In the genomic region with DNA sequence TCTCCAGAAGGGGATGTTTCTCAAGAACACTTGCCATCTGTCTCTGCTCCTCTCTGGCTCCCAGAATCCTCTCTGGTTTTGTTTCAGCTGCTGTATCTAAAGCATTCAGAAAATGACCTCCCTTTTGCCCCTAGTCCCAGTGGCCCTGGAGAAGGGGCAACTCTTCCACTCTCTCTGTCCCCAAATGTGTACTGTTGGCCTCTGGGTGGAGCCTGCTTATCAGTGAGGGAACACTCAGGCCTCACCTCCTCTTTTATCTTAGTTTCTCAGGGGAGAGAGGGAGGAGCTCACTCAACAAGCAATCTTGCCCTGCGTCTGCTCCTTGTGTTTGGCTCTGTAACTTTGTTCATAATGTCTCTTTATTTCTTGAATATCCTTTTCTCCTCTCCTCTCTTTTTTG, we compare ENCODE assay signal across 15 mouse cellular contexts. TPM values are rescaled to one million over a fixed set of nuclear protein-coding genes. Genes with fewer than 3 reads are reported as not detected.
DNase-seq lines count a peak whose midpoint lies in the region; ATAC-seq and TF ChIP-seq lines count a peak whose summit lies in the region.
"Had no signal": no experiment of that assay in that cellular context is flagged by ENCODE, and none has a peak within 500 bp of the region (broad histone marks: within the 10 kb centered on the region; RNA-seq: fewer than 3 reads in every experiment).

Gene Kel (minus strand): TSS at position 217 of the 400 bp plus-strand sequence.

- H3K9ac ChIP-seq in forebrain, embryonic 11.5 days (ENCODE audit: low read length), result no peak within 1 kb of the TSS
- no peak within 1 kb of the TSS for H3K9ac ChIP-seq in forebrain, embryonic 12.5 days
- H3K9ac ChIP-seq in stomach, embryonic 14.5 days (replicated peaks; ENCODE audit: low read depth, low read length), result no peak within 1 kb of the TSS
- H3K9ac ChIP-seq in stomach, postnatal 0 days (ENCODE audit: low read length), result no peak within 1 kb of the TSS
- peak within 1 kb of the TSS; percentile 92 for H3K9ac ChIP-seq in liver, embryonic 16.5 days (ENCODE audit: low read depth, low read length)
- H3K9ac ChIP-seq: neural tube, embryonic 13.5 days had no signal

- ATAC-seq in forebrain, embryonic 11.5 days (replicated peaks; ENCODE audit: low FRiP score), result no peak
- no peak for ATAC-seq in forebrain, embryonic 12.5 days (ENCODE audit: low FRiP score)
- ATAC-seq in stomach, embryonic 14.5 days (ENCODE audit: insufficient number of reproducible peaks, insufficient read depth, low FRiP score, low read depth), result peak; percentile 75
- ATAC-seq in stomach, postnatal 0 days (ENCODE audit: low FRiP score, low TSS enrichment), result no peak
- ATAC-seq in liver, embryonic 16.5 days (ENCODE audit: low read depth), result peak; percentile 84
- ATAC-seq: forebrain, embryonic 14.5 days; Patski had no signal

- H3K4me1 ChIP-seq in forebrain, embryonic 11.5 days (replicated peaks; ENCODE audit: control insufficient read depth, insufficient read depth, low read length), result no peaks in the 10 kb centered on the region
- no peaks in the 10 kb centered on the region for H3K4me1 ChIP-seq in forebrain, embryonic 12.5 days
- H3K4me1 ChIP-seq in stomach, embryonic 14.5 days (ENCODE audit: control insufficient read depth, insufficient read depth, low read length), result no peaks in the 10 kb centered on the region
- no peaks in the 10 kb centered on the region for H3K4me1 ChIP-seq in stomach, postnatal 0 days (replicated peaks; ENCODE audit: control insufficient read depth, insufficient read depth)
- H3K4me1 ChIP-seq in liver, embryonic 16.5 days (ENCODE audit: control insufficient read depth, low read depth, low read length), result peaks cover 27% of the 10 kb centered on the region
- H3K4me1 ChIP-seq: neural tube, embryonic 13.5 days had no signal

- H3K9me3 ChIP-seq in forebrain, embryonic 11.5 days (ENCODE audit: control insufficient read depth, low read length), result no peaks in the 10 kb centered on the region
- H3K9me3 ChIP-seq in forebrain, embryonic 12.5 days, result no peaks in the 10 kb centered on the region
- H3K9me3 ChIP-seq in stomach, embryonic 14.5 days (ENCODE audit: control insufficient read depth, low read depth, low read length), result no peaks in the 10 kb centered on the region
- H3K9me3 ChIP-seq in stomach, postnatal 0 days (ENCODE audit: control insufficient read depth, low read length), result no peaks in the 10 kb centered on the region
- H3K9me3 ChIP-seq in liver, embryonic 16.5 days (replicated peaks; ENCODE audit: control insufficient read depth, low read length), result no peaks in the 10 kb centered on the region
- H3K9me3 ChIP-seq: megakaryocyte, embryonic 14.5 days; neural tube, embryonic 13.5 days had no signal

- TF ChIP-seq CTCF in stomach, postnatal 0 days (IDR thresholded peaks at IDR 0.05; ENCODE audit: low read depth), result no peak

- H3K27me3 ChIP-seq in forebrain, embryonic 11.5 days (ENCODE audit: control insufficient read depth, insufficient read depth, low read length), result no peaks in the 10 kb centered on the region
- no peaks in the 10 kb centered on the region for H3K27me3 ChIP-seq in forebrain, embryonic 12.5 days
- H3K27me3 ChIP-seq in stomach, embryonic 14.5 days (ENCODE audit: control insufficient read depth, insufficient read depth, low read length), result no peaks in the 10 kb centered on the region
- no peaks in the 10 kb centered on the region for H3K27me3 ChIP-seq in stomach, postnatal 0 days (ENCODE audit: control insufficient read depth, insufficient read depth, low read length)
- no peaks in the 10 kb centered on the region for H3K27me3 ChIP-seq in liver, embryonic 16.5 days (ENCODE audit: control insufficient read depth, insufficient read depth, low read depth, low read length)
- H3K27me3 ChIP-seq: megakaryocyte, embryonic 14.5 days; neural tube, embryonic 13.5 days had no signal

- DNase-seq in forebrain, embryonic 11.5 days (ENCODE audit: low spot score), result no peak
- no peak for DNase-seq in stomach, postnatal 0 days (ENCODE audit: low spot score)
- no peak for DNase-seq in gastrocnemius, postnatal 10 days
- no peak for DNase-seq in B cell, adult 2 months
- no peak for DNase-seq in kidney, adult 8-10 months
- DNase-seq: cerebellum, postnatal 25 days; thymus, postnatal 4 days had no signal

- no peak within 1 kb of the TSS for H3K27ac ChIP-seq in forebrain, embryonic 11.5 days (ENCODE audit: low read depth, low read length)
- no peak within 1 kb of the TSS for H3K27ac ChIP-seq in forebrain, embryonic 12.5 days
- H3K27ac ChIP-seq in stomach, embryonic 14.5 days (ENCODE audit: low read length), result no peak within 1 kb of the TSS
- no peak within 1 kb of the TSS for H3K27ac ChIP-seq in stomach, postnatal 0 days (replicated peaks)
- H3K27ac ChIP-seq in liver, embryonic 16.5 days (ENCODE audit: low read length), result peak within 1 kb of the TSS; percentile 98
- H3K27ac ChIP-seq: layer of hippocampus, adult 2 months; neural tube, embryonic 13.5 days had no signal

- WGBS in forebrain, embryonic 11.5 days, result 52% methylated on average over 1 of the region's 1 CpGs
- WGBS in forebrain, embryonic 12.5 days, result 33% methylated on average over 1 of the region's 1 CpGs
- WGBS in stomach, embryonic 14.5 days, result 29% methylated on average over 1 of the region's 1 CpGs
- WGBS in stomach, postnatal 0 days, result 19% methylated on average over 1 of the region's 1 CpGs
- 5% methylated on average over 1 of the region's 1 CpGs for WGBS in liver, embryonic 16.5 days (ENCODE audit: insufficient replicate concordance)

- no peak within 1 kb of the TSS for H3K4me3 ChIP-seq in forebrain, embryonic 11.5 days (ENCODE audit: low read depth, low read length)
- H3K4me3 ChIP-seq in forebrain, embryonic 12.5 days (replicated peaks), result no peak within 1 kb of the TSS
- no peak within 1 kb of the TSS for H3K4me3 ChIP-seq in stomach, embryonic 14.5 days (ENCODE audit: low read depth, low read length)
- H3K4me3 ChIP-seq in stomach, postnatal 0 days (ENCODE audit: low read depth, low read length), result no peak within 1 kb of the TSS
- peak within 1 kb of the TSS; percentile 71 for H3K4me3 ChIP-seq in liver, embryonic 16.5 days (ENCODE audit: low read depth, low read length)
- H3K4me3 ChIP-seq: layer of hippocampus, adult 2 months; megakaryocyte, embryonic 14.5 days; neural tube, embryonic 13.5 days had no signal

- no peak for TF ChIP-seq EP300 in stomach, postnatal 0 days (optimal IDR thresholded peaks at IDR 0.05)

- no peaks in the 10 kb centered on the region for H3K36me3 ChIP-seq in forebrain, embryonic 11.5 days (ENCODE audit: control insufficient read depth, insufficient read depth, low read length)
- no peaks in the 10 kb centered on the region for H3K36me3 ChIP-seq in forebrain, embryonic 12.5 days (replicated peaks)
- no peaks in the 10 kb centered on the region for H3K36me3 ChIP-seq in stomach, embryonic 14.5 days (ENCODE audit: control insufficient read depth, insufficient read depth, low read length)
- no peaks in the 10 kb centered on the region for H3K36me3 ChIP-seq in stomach, postnatal 0 days (ENCODE audit: control insufficient read depth, insufficient read depth, low read length)
- peaks cover 25% of the 10 kb centered on the region for H3K36me3 ChIP-seq in liver, embryonic 16.5 days (ENCODE audit: control insufficient read depth, insufficient read depth)
- H3K36me3 ChIP-seq: neural tube, embryonic 13.5 days had no signal

- H3K4me2 ChIP-seq in forebrain, embryonic 11.5 days (ENCODE audit: low read depth, low read length, severe bottlenecking), result no peak within 1 kb of the TSS
- H3K4me2 ChIP-seq in forebrain, embryonic 12.5 days, result no peak within 1 kb of the TSS
- no peak within 1 kb of the TSS for H3K4me2 ChIP-seq in stomach, embryonic 14.5 days (replicated peaks; ENCODE audit: low read depth, low read length)
- H3K4me2 ChIP-seq in stomach, postnatal 0 days (replicated peaks; ENCODE audit: low read depth), result no peak within 1 kb of the TSS
- H3K4me2 ChIP-seq in liver, embryonic 16.5 days (ENCODE audit: low read depth, low read length), result peak within 1 kb of the TSS; percentile 87
- H3K4me2 ChIP-seq: neural tube, embryonic 13.5 days had no signal

RNA-seq across cellular contexts. Expression of gene Kel, which starts in this region (rescaled TPM):
- 11.9 and 12.9 TPM in 2 replicates for polyA plus RNA-seq in forebrain, embryonic 11.5 days (2014; fragmentation: Nextera tagmentation; extraction: Ambion mirVana)
- 5.8 and 7.5 TPM in 2 replicates for polyA plus RNA-seq in forebrain, embryonic 12.5 days (2016; fragmentation: Nextera tagmentation; extraction: Ambion mirVana)
- polyA plus RNA-seq in stomach, embryonic 14.5 days (2014; fragmentation: Nextera tagmentation; extraction: Ambion mirVana), result 1.2 and 1.5 TPM in 2 replicates
- 0.29 and 0.45 TPM in 2 replicates for polyA plus RNA-seq in stomach, postnatal 0 days (2015; fragmentation: Nextera tagmentation; extraction: Ambion mirVana)
- polyA plus RNA-seq in liver, embryonic 16.5 days (2015; fragmentation: Nextera tagmentation; extraction: Ambion mirVana), result 308 and 322 TPM in 2 replicates
- total RNA-seq in gastrocnemius, postnatal 10 days (2021), result 1 to 10 TPM in 1 of 2 experiments, not detected in 1; 2.3 TPM
- total RNA-seq: layer of hippocampus, adult 2 months had no signal
- polyA plus RNA-seq: Patski had no signal

Comparison
In these comparisons a context has a peak if more than half of its experiments do, and no peak if none do; other contexts are left out.
1. RNA of gene Kel (polyA plus RNA-seq): 308 to 322 TPM in liver, embryonic 16.5 days; 11.9 to 12.9 TPM in forebrain, embryonic 11.5 days, 5.8 to 7.5 TPM in forebrain, embryonic 12.5 days, 1.2 to 1.5 TPM in stomach, embryonic 14.5 days and 0.29 to 0.45 TPM in stomach, postnatal 0 days; every median in the first group is over 10 times any median in the second.
2. ATAC-seq: peak in stomach, embryonic 14.5 days (single experiment) and liver, embryonic 16.5 days (single experiment); none in forebrain, embryonic 11.5 days (single experiment), forebrain, embryonic 12.5 days (single experiment) and stomach, postnatal 0 days (single experiment).